Mouse (Mus musculus): Measurements from ENCODE around the gene Ccdc90b. TPM values are rescaled to one million over a fixed set of nuclear protein-coding genes. Genes with fewer than 3 reads are reported as not detected.

The Ccdc90b gene
- 10 to 100 TPM; 33.8 to 36.9 TPM for total RNA-seq (2021)

DNA sequence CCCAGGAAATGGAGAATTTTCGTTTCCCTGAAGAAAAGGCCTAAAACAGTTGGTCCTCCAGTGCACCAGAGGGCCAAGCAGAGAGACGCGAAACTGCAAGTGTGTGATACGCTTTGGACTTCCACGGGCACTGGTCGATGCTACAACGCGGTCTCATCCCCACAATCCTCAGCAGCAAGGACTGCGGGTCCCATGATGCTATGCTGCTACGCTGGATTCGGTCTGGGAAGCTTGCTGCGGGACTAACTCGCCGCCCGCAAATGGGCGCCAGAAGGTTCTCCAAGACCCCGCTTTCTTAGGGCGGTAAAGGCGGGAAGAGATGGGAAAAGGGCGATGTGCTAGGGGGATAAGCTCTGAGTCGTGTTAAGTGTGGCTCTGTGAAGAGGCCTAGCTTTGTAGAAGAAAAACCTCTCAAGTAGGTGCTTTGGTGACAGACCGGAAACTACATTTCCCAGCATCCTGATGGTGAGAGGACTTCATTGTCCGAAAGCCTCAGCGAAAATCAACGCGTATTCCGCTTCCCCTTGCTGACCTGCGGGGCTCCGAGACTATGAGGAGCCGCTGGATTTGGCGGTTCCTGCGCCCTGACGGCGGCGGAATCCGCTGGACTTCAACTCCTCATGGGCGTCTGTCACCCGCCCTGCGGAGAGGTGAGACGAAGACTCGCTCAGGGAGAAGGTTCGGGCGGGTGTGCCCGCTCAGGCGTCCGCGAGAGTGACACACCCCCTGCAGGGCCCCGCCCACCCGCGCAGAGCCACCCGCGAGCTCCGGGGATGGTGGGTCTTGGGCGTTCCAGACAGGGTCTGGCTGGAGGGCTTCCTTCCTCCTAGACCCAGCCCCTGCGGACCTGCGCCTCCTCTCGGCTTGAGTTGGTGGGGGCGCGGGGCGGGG lies at the start of gene Ccdc90b:
Gene Ccdc90b, plus strand, starts transcription at position 164 of the 891 bp plus-strand sequence.
- intact Hi-C loops (cut with DNase I) = loop anchor here (2.0 to 10.0 kb wide), 3 partner anchors 108 to 514 kb away; partner anchors contain the start of genes Fam181b, Pcf11 and Rab30
- peak; percentile 92 to 94 for DNase-seq

DNA sequence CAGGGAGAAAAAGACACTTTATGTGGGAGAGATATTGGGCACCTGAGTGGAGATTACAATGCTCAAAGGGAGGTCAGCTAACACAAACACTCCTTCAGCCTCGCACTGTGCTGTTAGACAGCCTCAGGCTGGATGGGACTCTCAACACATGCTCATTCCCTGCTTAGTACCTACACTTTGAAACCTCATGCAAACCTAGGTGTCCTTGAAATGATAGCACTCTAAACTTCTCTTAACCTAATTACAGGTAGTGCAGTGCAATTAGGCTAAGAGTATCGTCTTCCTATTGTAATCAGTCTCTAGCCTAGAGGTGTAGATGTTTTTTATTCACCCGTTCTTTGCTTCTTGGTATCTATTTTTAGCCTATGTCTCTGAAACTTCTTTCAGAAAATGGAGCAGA lies 40.6 kb upstream of the Ccdc90b start:
- intact Hi-C loops (cut with DNase I) = no loop called here
- DNase-seq = no peak

DNA sequence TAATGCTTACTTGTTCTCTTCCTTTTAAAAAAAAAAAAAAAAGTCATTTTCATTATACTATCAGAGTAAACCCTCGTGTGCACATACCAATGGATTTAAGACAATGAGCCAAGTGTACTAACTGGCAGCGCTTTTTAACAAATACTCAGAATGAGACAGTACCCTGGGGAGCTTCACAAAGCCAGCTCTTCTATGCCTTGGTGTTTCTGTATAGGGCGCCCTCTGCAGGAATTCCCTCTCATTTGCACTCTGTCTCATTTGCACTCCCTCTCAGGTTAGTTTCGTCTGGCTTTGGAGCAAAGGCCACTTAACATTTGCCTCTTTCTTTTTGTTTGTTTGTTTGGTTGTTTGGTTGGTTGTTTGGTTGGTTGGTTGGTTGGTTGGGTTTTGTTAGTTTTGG lies 40.1 kb upstream of the Ccdc90b start:
- intact Hi-C loops (cut with DNase I) = no loop called here
- DNase-seq = peak; percentile 18 to 43

DNA sequence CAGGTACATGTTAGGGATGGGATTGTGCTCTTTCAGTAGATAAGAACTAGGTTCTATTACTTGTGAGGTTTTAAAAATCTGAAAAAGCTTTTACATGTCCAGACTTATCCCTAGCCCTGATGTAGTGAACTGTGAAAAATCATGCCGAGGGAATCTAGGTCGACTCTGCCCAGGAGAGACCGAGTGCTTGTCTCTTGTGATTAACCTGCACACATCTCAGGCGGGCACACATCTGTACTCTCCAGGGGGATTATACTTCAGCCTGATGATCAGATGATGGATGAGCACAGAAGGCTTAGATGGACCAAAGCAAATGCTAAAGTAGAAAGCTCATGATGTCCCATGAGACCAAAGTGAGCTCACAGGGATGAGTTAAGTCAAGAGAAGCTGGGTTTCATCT lies 31.7 kb upstream of the Ccdc90b start:
- DNase-seq = no peak
- intact Hi-C loops (cut with DNase I) = no loop called here

DNA sequence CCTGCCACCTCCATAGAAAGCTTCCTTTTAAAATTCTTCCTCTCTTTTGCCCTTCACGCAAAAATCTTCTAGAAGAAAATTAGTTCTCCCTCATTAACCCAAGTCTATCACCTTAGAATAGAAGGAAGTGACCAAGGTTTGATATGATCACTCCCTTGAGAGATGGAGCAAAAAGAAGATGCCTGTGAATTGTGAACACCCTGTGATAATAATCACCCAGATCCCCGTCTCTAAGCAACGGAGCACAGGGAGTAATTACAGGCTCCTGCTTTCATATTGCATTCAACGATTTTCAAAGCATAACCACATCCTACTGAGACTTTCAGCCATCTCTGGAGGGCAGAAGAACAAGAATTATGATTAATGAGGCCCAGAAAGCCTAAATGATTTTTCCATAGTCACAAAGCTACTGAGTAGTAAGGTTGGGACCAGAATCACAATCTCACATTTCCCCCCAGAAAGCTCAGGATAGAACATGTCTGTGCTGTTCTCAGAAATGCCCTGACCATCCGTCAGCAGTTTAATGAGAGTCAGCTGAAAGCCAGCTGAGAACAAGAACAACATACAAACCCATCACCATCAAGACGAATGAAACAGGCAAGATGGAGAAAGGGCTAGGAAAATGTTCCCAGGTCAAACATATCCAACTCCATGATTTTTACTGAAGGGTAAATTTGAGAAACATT lies 28.5 kb upstream of the Ccdc90b start:
- DNase-seq = no peak
- intact Hi-C loops (cut with DNase I) = no loop called here

DNA sequence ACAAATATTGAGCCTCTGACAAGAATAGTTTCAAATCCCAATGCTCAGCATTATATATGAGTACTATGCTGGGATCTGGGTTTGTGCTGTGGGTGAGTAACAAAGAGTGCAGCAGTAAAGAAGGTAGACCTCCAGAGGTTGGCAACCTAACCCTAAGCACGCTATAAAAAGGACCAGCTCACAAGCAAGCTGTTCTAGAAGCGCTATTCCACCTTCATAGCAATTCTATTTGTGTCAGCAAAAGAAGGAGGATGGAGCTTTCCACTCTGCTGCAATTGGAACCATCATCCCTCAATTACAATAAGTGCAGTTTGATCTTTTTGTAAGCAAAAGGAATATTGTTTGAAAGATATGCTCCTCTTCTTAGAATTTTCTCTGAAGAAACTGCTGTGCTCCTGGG lies 14.2 kb upstream of the Ccdc90b start:
- DNase-seq = no peak
- intact Hi-C loops (cut with DNase I) = loop anchor here (5.0 kb wide), 1 partner anchor 224 kb away; no protein-coding TSS in a partner anchor

DNA sequence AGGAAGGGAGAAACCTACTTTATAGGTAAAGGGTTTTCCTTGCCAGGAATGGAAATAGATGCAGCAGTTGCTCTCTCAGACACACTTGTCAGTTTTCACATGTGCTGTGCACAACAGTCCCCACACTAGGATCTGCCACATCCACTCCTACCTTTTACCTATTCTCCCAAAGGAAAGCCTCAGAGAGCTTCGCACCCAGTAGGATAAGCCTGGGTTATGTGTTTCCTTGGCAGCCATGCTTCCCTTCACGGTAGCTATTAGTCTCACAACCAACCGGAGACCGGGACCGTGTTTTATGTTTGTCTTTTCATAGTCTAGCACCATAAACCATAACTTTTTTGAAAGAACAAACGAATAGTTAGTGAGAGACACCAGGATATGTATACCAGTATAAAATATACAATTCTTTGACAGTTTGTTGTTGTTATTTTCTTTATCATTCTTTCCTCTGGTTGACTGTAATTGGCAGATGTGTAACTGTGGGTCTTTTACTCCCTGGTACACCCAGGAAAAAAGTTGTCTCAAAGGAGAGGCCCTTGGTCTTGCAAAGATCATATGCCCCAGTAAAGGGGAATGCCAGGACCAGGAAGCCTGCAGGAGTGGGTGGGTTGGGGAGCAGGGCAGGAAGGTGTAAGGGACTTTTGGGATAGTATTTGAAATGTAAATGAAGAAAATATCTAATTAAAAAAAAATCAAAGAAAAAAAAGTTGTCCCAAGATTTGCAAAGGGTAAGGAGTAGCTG lies 10.5 kb upstream of the Ccdc90b start:
- DNase-seq = no peak
- intact Hi-C loops (cut with DNase I) = loop anchor here (1.0 kb wide), 1 partner anchor 445 kb away; no protein-coding TSS in a partner anchor

DNA sequence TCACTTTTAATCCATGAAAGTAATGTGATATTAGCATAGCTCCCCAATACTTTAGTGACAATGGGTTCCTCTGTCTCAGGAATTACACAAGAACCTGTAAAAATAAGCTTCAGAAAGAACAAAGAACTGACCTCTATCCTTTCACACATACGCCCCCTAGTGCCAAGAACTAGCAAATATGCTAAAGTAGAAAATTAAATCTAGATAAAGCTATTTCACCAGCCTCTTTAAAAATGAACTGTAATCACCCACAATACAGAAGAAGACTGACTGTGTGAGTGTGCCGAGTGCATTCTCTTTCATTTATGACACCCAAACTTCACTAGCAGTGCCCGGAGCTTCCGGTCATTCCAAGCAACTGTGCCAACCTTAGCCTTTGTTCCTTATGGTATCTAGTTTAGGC lies 10.0 kb upstream of the Ccdc90b start:
- intact Hi-C loops (cut with DNase I) = loop anchor here (1.0 kb wide), 1 partner anchor 446 kb away; no protein-coding TSS in a partner anchor
- peak; percentile 27 to 56 for DNase-seq

DNA sequence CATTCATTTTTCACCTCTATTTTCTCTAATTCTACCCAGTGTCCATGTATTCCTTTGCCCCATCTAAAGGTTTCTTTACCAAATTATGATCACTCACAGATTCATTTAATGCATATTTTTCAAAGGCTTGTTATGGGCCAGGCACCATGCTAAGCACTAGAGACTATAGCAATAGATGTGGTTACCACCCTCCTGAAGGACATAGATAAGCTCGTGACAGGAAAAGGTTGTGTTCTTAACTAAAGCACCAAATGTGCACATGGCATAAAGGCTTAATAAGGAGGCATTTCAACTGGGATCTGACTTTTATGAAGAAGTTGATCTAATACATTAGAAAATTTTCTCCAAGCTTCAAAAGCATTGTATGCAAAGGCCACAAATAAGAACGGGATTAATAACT lies 2.2 kb upstream of the Ccdc90b start:
- intact Hi-C loops (cut with DNase I) = no loop called here
- DNase-seq = no peak

DNA sequence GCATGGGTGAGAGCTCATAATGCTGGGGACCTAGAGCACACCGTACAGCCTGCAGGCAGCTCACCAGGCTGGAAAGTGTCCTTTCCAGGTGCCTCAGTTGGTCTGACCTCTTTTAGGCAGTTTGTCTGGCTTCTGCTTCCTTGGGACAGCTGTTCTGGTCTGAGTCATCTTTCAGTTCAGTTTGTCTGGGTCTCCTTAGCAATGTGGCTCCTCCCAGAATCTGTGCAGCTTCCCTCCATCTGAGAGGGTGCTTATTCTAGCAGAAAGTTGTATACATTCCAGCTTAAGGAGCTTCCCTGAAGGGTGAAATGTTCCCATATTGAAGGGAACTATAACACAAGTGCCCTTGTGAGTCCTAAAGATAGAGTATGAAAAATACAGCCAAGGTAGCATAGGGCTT lies 5.8 kb downstream of the Ccdc90b start:
- intact Hi-C loops (cut with DNase I) = loop anchor here (10.0 kb wide), 2 partner anchors 178 to 508 kb away; partner anchors contain the start of genes Fam181b and Rab30
- DNase-seq = no peak

DNA sequence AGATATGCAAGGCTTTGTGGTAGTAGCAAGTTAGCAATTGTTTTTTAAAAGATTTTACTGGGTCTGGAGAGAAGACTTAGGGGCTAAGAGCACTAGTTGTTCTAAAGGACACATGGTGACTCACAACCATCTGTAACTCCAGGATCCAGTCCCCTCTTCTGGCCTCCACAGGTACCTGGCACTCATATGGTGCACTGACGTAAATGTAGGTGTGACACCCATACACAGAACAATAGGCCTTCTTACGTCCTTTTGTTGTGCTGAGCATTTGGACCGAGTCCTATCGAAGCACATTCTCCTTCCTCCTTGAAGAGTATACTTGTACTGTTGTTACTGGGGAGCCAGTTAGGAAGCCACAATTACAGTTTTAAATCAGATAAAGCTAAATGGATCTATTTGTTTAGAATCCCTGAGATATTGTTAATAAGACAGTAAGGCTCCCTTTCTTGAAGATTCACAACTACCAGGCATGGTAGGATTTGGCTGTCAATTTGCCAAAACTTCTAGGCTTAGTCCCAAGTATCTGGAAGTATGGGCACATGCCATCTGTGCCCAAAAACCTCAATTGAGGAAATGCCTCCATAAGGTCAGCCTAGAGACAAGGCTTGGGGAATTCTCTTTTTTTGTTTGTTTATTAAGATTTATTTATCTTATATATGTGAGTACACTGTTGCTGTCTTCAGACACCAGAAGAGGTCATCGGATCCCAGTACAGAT lies 19.7 kb downstream of the Ccdc90b start:
- no peak for DNase-seq
- intact Hi-C loops (cut with DNase I) = no loop called here

DNA sequence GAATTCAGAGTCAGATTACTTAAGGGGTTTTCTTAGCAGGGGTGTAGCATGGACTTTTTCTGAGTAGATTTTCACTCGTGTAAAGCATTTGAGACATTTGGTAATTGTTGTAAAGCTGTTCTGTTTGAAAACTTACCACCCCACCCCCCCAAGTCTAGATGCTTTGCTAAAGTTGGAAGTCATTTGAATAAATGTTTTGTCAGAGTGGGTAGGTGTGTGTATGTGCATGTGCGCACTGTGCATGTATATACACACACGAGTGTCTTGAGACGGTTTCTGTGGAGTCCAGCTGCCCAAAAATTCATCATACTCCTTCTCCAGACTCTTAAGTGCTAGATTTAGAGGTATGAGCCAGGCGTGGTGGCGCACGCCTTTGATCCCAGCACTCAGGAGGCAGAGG lies 22.6 kb downstream of the Ccdc90b start:
- DNase-seq = no peak

DNA sequence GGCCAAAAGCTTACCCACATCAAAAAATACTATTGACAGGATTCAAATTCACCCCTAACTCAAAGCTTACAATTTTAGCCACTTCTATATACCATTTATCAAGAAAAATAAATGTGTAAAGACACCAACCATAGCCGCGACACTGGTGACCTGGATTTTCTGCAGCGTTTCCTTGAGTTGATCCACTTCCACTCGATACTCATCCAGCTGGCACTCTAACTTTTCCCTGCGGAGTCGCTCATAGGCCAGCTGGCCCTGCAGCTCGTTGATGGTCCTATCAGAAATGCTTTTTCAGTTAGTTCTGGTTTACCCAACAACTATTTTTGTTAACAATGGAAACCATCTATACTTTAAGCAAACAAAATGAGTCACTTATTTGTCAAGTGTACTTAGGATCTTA lies 29.0 kb downstream of the Ccdc90b start:
- peak in 1 of 2 experiments; percentile 7 for DNase-seq
- intact Hi-C loops (cut with DNase I) = no loop called here

More for the DNA sequence above, 22.6 kb downstream of the Ccdc90b start:
- intact Hi-C loops (cut with DNase I) = no loop called here

DNA sequence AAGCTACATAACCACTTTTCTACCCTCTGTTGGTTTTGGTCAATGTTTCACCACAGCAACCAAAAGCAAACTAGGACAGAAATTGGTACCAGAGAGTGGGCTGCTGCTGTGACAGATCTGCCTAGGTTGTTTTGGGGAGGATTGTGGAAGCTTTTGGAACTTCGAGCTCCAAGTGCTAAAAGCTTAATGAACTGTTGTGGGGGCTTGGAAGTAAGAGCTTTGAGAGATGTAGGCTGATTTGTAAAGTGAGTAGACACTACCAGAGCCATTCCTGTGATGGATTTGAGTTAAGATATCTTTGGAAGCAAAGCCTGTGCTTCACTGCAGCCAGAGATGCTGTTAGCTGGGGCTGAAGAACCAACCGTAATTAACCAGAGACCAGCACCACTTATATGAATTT lies 29.9 kb downstream of the Ccdc90b start:
- no peak for DNase-seq
- intact Hi-C loops (cut with DNase I) = no loop called here

DNA sequence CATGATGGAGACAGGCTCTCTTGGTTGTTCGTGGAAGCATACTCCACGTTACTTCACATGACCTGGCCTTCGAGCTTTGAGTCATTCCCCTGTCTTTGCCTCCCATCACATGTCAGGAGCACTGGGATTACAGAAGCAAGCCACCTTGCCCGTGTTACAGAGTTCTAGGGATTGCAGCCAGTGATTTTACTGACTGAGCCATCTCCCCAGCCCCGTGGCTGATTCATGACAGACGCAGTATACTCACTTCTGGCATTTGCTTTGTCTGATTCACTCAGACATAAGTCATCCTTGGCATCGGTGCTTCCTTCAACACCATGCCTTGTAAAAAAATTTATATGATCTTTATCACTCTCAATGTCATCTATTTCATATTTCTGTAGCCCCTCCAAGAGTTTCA lies 44.0 kb downstream of the Ccdc90b start:
- no peak for DNase-seq
- intact Hi-C loops (cut with DNase I) = loop anchor here (1.0 kb wide), 1 partner anchor 8 kb away; no protein-coding TSS in a partner anchor

DNA sequence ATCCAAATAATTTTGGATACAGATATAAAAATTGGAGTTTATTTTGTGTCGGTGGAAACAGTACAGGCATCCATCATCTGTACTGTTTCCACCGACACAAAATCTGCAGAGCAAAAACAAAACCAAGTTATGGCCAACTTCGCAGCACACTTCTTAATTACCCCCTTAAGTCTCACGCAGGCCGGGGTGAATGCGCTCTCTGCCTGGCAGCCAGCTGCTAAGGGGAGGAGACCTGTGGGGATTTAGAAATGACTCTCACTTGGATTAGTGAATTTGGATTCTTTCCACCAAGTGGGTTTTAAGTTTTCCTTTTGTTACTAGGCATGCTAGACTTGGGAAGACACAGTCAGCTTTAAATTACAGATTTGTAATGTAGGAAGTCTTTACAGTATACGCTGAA lies 49.9 kb downstream of the Ccdc90b start:
- no peak for DNase-seq
- intact Hi-C loops (cut with DNase I) = no loop called here

DNA sequence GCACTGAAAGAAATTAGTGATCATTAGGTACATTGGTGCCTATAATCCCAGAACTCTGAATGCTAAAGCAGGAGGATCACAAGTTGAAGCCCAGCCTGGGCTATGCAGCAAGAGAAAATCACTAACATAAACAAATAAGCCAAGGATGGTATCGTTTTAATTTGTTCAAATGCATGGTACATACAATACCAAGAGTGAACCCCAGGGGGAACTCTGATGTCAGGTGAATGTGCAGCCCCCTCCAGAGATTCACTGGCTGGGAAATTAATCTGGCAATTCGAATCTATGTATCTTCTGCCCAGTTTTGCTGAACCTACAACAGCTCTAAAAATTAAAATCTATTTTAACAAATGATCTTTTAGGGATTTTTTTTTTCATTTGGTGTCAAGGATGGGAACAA lies 63.5 kb downstream of the Ccdc90b start:
- DNase-seq = no peak
- intact Hi-C loops (cut with DNase I) = loop anchor here (2.0 kb wide), 1 partner anchor 242 kb away; no protein-coding TSS in a partner anchor

DNA sequence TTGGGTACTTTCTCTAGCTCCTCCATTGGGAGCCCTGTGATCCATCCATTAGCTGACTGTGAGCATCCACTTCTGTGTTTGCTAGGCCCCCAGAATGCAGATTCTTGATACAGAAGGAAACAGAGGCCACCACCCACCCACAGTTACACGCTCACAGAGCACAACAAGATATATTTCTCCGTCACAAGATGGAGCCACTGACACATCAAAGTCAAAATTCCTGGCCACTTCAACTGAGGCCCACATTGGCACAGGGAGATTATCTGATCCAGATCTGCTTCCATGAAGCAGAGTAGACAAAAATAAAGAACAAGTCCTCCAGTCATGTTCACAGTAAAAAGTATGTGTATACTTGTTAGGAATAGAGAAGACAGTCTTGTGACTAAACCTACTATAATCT lies 69.2 kb downstream of the Ccdc90b start:
- intact Hi-C loops (cut with DNase I) = loop anchor here (2.0 to 10.0 kb wide), 2 partner anchors 239 to 335 kb away; no protein-coding TSS in a partner anchor
- peak; percentile 20 to 33 for DNase-seq

Measured in heart, postnatal 10 days (tissue).